Mouse (Mus musculus): Measurements from ENCODE around the gene Speer4d. TPM values are rescaled to one million over a fixed set of nuclear protein-coding genes. Genes with fewer than 3 reads are reported as not detected.
"Not testable (repeated sequence)": the region's sequence is repeated elsewhere in the genome, so short reads cannot be mapped to it uniquely, and the experiment has no call there.

The Speer4d gene
- polyA plus RNA-seq, 1 experiment from 2014 or later: not detected

GRCm38 (mm10) chr5:15606677-15607076, 12.2 kb upstream of the Speer4d start:
- H3K27me3 ChIP-seq; H3K4me2 ChIP-seq; H3K4me3 ChIP-seq (replicated peaks); H3K27ac ChIP-seq; H3K4me1 ChIP-seq; H3K36me3 ChIP-seq (replicated peaks); H3K9ac ChIP-seq: not testable (repeated sequence)
- H3K9me3 ChIP-seq: peaks cover 26% of the 10 kb centered on the region
- 69% methylated on average over 6 of the region's 6 CpGs for WGBS
- ATAC-seq (ENCODE audit: low FRiP score): peak; percentile 81; the same call in 1 of the 2 replicates

GRCm38 (mm10) chr5:15610695-15611094, 8.2 kb upstream of the Speer4d start:
- not testable (repeated sequence) for ATAC-seq (ENCODE audit: low FRiP score); H3K4me1 ChIP-seq; H3K4me3 ChIP-seq (replicated peaks); H3K27ac ChIP-seq; H3K36me3 ChIP-seq (replicated peaks); H3K4me2 ChIP-seq; H3K27me3 ChIP-seq; H3K9ac ChIP-seq
- H3K9me3 ChIP-seq: peaks cover 15% of the 10 kb centered on the region
- WGBS: 10% methylated on average over 1 of the region's 1 CpGs

GRCm38 (mm10) chr5:15616195-15616594, 2.7 kb upstream of the Speer4d start:
- not testable (repeated sequence) for H3K27me3 ChIP-seq; H3K4me2 ChIP-seq; H3K4me1 ChIP-seq; H3K36me3 ChIP-seq (replicated peaks); H3K9ac ChIP-seq; H3K27ac ChIP-seq; H3K9me3 ChIP-seq; H3K4me3 ChIP-seq (replicated peaks); ATAC-seq (ENCODE audit: low FRiP score)
- 78% methylated on average over 3 of the region's 3 CpGs for WGBS

GRCm38 (mm10) chr5:15628136-15628535, 9.3 kb downstream of the Speer4d start:
- H3K27me3 ChIP-seq; H3K4me1 ChIP-seq; H3K27ac ChIP-seq; H3K36me3 ChIP-seq (replicated peaks); ATAC-seq (ENCODE audit: low FRiP score); H3K9ac ChIP-seq; H3K4me2 ChIP-seq; H3K4me3 ChIP-seq (replicated peaks): not testable (repeated sequence)
- 52% methylated on average over 1 of the region's 1 CpGs for WGBS
- H3K9me3 ChIP-seq: peaks cover 11% of the 10 kb centered on the region; the same call in 1 of the 2 replicates

GRCm38 (mm10) chr5:15630068-15630467, 11.2 kb downstream of the Speer4d start:
- H3K36me3 ChIP-seq (replicated peaks); H3K27ac ChIP-seq; H3K4me2 ChIP-seq; H3K9ac ChIP-seq; ATAC-seq (ENCODE audit: low FRiP score); H3K27me3 ChIP-seq; H3K4me3 ChIP-seq (replicated peaks); H3K4me1 ChIP-seq: not testable (repeated sequence)
- peaks cover 14% of the 10 kb centered on the region for H3K9me3 ChIP-seq
- WGBS: 35% methylated on average over 5 of the region's 5 CpGs

- H3K9me3 ChIP-seq: peaks cover 11% of the 10 kb centered on the region
- not testable (repeated sequence) for H3K27ac ChIP-seq; H3K9ac ChIP-seq; H3K4me3 ChIP-seq (replicated peaks); H3K36me3 ChIP-seq (replicated peaks); H3K27me3 ChIP-seq; H3K4me2 ChIP-seq; H3K4me1 ChIP-seq
- ATAC-seq (ENCODE audit: low FRiP score): peak; percentile 57; the same call in 1 of the 2 replicates
- WGBS: 67% methylated on average over 2 of the region's 2 CpGs
Measured at GRCm38 (mm10) chr5:15637637-15638036, 18.8 kb downstream of the Speer4d start.

GRCm38 (mm10) chr5:15645707-15646106, 26.8 kb downstream of the Speer4d start:
- H3K4me3 ChIP-seq (replicated peaks); H3K9ac ChIP-seq; H3K4me1 ChIP-seq; ATAC-seq (ENCODE audit: low FRiP score); H3K9me3 ChIP-seq; H3K27me3 ChIP-seq; H3K4me2 ChIP-seq; H3K36me3 ChIP-seq (replicated peaks); H3K27ac ChIP-seq: not testable (repeated sequence)
- 35% methylated on average over 6 of the region's 6 CpGs for WGBS

GRCm38 (mm10) chr5:15652334-15652733, 33.5 kb downstream of the Speer4d start:
- 79% methylated on average over 2 of the region's 2 CpGs for WGBS
- H3K4me3 ChIP-seq (replicated peaks); H3K4me1 ChIP-seq; ATAC-seq (ENCODE audit: low FRiP score); H3K27me3 ChIP-seq; H3K4me2 ChIP-seq; H3K36me3 ChIP-seq (replicated peaks); H3K27ac ChIP-seq; H3K9me3 ChIP-seq; H3K9ac ChIP-seq: not testable (repeated sequence)

GRCm38 (mm10) chr5:15656959-15657358, 38.1 kb downstream of the Speer4d start, which contains the start of gene 4930572O03Rik:
TSS of gene 4930572O03Rik (minus strand) at chr5:15657059.
- H3K27ac ChIP-seq; H3K4me2 ChIP-seq; H3K9ac ChIP-seq; H3K4me1 ChIP-seq; H3K4me3 ChIP-seq (replicated peaks); ATAC-seq (ENCODE audit: low FRiP score); H3K36me3 ChIP-seq (replicated peaks); H3K27me3 ChIP-seq: not testable (repeated sequence)
- 73% methylated on average over 1 of the region's 1 CpGs for WGBS
- H3K9me3 ChIP-seq: 0 out of 2 replicates have a peak, but pooled peaks cover 12% of the 10 kb centered on the region

- H3K9me3 ChIP-seq; H3K36me3 ChIP-seq (replicated peaks); H3K9ac ChIP-seq; H3K27me3 ChIP-seq; H3K4me3 ChIP-seq (replicated peaks); ATAC-seq (ENCODE audit: low FRiP score); H3K4me1 ChIP-seq; H3K4me2 ChIP-seq; H3K27ac ChIP-seq: not testable (repeated sequence)
- WGBS: 78% methylated on average over 7 of the region's 7 CpGs
Measured at GRCm38 (mm10) chr5:15663847-15664246, 45.0 kb downstream of the Speer4d start.

- not testable (repeated sequence) for H3K36me3 ChIP-seq (replicated peaks); H3K4me3 ChIP-seq (replicated peaks); H3K9me3 ChIP-seq; H3K9ac ChIP-seq; H3K27ac ChIP-seq; H3K27me3 ChIP-seq; H3K4me1 ChIP-seq; H3K4me2 ChIP-seq
- ATAC-seq (ENCODE audit: low FRiP score): 0 out of 2 replicates have a peak, but pooled peaks have one; percentile 44
- WGBS: 92% methylated on average over 16 of the region's 18 CpGs
Measured at GRCm38 (mm10) chr5:15670789-15671188, 51.9 kb downstream of the Speer4d start.

Data from forebrain, embryonic 12.5 days (tissue).